Mouse (Mus musculus) E14TG2a.4 (cell line): ENCODE measurements around the gene Tmem269.

Experiments
- H3K27me3 ChIP-seq: 2 replicates; pipeline ENCODE4 v1.6.1; 2014; ENCODE audit warnings: low read length, control low read depth; ENCODE audit not compliant: insufficient read depth
- H3K36me3 ChIP-seq: 2 replicates; pipeline ENCODE4 v1.6.1; 2014; ENCODE audit warnings: low read length, control low read depth; ENCODE audit not compliant: insufficient read depth
- H3K4me1 ChIP-seq: replicated peaks from 2 replicates; pipeline ENCODE4 v1.6.1; 2014; ENCODE audit warnings: low read depth, low read length, control low read depth
- H3K4me3 ChIP-seq: replicated peaks from 2 replicates; pipeline ENCODE4 v1.5.1; 2014; ENCODE audit warnings: mild to moderate bottlenecking, low read length
- H3K9me3 ChIP-seq: 2 replicates; pipeline ENCODE4 v1.6.1; 2014; ENCODE audit warnings: low read length, control low read depth
- CTCF ChIP-seq: conservative IDR thresholded peaks from 2 replicates; pipeline ENCODE4 v1.5.1; 2014; ENCODE audit warnings: low read length
- NANOG ChIP-seq: IDR thresholded peaks from 2 replicates; pipeline ENCODE4 v1.6.1; 2014; ENCODE audit warnings: borderline replicate concordance, low read length, mixed read lengths
- POU5F1 ChIP-seq: IDR thresholded peaks from 2 replicates; pipeline ENCODE4 v1.6.1; 2014; ENCODE audit warnings: low read length, borderline replicate concordance

Tmem269 gene

GRCm38 (mm10) chr4:119180133-119180707 is 37.8 kb downstream of the Tmem269 start:
- H3K9me3 ChIP-seq: no peaks in the 10 kb centered on the region
- H3K4me3 ChIP-seq: no peak overlapping the region
- H3K27me3 ChIP-seq: peaks cover 15% of the 10 kb centered on the region
- H3K36me3 ChIP-seq: no peaks in the 10 kb centered on the region
- TF ChIP-seq POU5F1: no peak
- TF ChIP-seq CTCF: peak; percentile 30; the same call in 1 of the 2 replicates
- no peak for TF ChIP-seq NANOG
- no peaks in the 10 kb centered on the region for H3K4me1 ChIP-seq

GRCm38 (mm10) chr4:119178331-119178730 is 39.7 kb downstream of the Tmem269 start:
- TF ChIP-seq NANOG: no peak
- H3K9me3 ChIP-seq: no peaks in the 10 kb centered on the region

GRCm38 (mm10) chr4:119177702-119178101 is 40.3 kb downstream of the Tmem269 start:
- H3K36me3 ChIP-seq: no peaks in the 10 kb centered on the region
- H3K4me1 ChIP-seq: peaks cover 13% of the 10 kb centered on the region
- H3K4me3 ChIP-seq: no peak overlapping the region
- TF ChIP-seq NANOG (no peak), POU5F1 (no peak), CTCF (no peak)
- no peaks in the 10 kb centered on the region for H3K9me3 ChIP-seq
- H3K27me3 ChIP-seq: peaks cover 6% of the 10 kb centered on the region; the same call in 1 of the 2 replicates

More at GRCm38 (mm10) chr4:119178331-119178730, 39.7 kb downstream of the Tmem269 start:
- H3K36me3 ChIP-seq: no peaks in the 10 kb centered on the region
- peaks cover 9% of the 10 kb centered on the region; the same call in 1 of the 2 replicates for H3K27me3 ChIP-seq
- H3K4me1 ChIP-seq: peaks cover 6% of the 10 kb centered on the region; the same call in 1 of the 2 replicates
- H3K4me3 ChIP-seq: no peak overlapping the region

GRCm38 (mm10) chr4:119173851-119174453 is 44.1 kb downstream of the Tmem269 start, which contains the start of gene Zfp691:
TSS of gene Zfp691 (minus strand) at chr4:119174195.
- Histone ChIP-seq H3K4me3 (peak within 1 kb of the TSS; percentile 91), H3K36me3 (peaks cover 14% of the 10 kb centered on the region), H3K4me1 (peaks cover 31% of the 10 kb centered on the region), H3K27me3 (no peaks in the 10 kb centered on the region; the same call in 1 of the 2 replicates), H3K9me3 (no peaks in the 10 kb centered on the region)
- no peak for TF ChIP-seq CTCF
- TF ChIP-seq POU5F1: no peak
- TF ChIP-seq NANOG: no peak

- Histone ChIP-seq H3K4me1 (peaks cover 32% of the 10 kb centered on the region), H3K36me3 (peaks cover 20% of the 10 kb centered on the region), H3K9me3 (no peaks in the 10 kb centered on the region), H3K4me3 (peak overlapping the region; percentile 91), H3K27me3 (no peaks in the 10 kb centered on the region; the same call in 1 of the 2 replicates)
- TF ChIP-seq NANOG: no peak
- TF ChIP-seq CTCF: no peak
- TF ChIP-seq POU5F1: no peak
These were observed 44.9 kb downstream of the Tmem269 start for GRCm38 (mm10) chr4:119172919-119173650.

- Histone ChIP-seq H3K9me3 (no peaks in the 10 kb centered on the region), H3K27me3 (no peaks in the 10 kb centered on the region; the same call in 1 of the 2 replicates), H3K4me3 (no peak overlapping the region), H3K36me3 (peaks cover 20% of the 10 kb centered on the region), H3K4me1 (peaks cover 35% of the 10 kb centered on the region)
- TF ChIP-seq CTCF (peak; percentile 80), POU5F1 (no peak), NANOG (no peak)
These were observed 50.4 kb downstream of the Tmem269 start for GRCm38 (mm10) chr4:119167663-119168062.

GRCm38 (mm10) chr4:119167068-119167467 is 50.9 kb downstream of the Tmem269 start:
- Histone ChIP-seq H3K9me3 (no peaks in the 10 kb centered on the region), H3K4me1 (peaks cover 34% of the 10 kb centered on the region), H3K36me3 (peaks cover 20% of the 10 kb centered on the region), H3K27me3 (no peaks in the 10 kb centered on the region; the same call in 1 of the 2 replicates), H3K4me3 (no peak overlapping the region)
- no peak for TF ChIP-seq POU5F1
- no peak for TF ChIP-seq NANOG
- no peak for TF ChIP-seq CTCF

GRCm38 (mm10) chr4:119165916-119166315 is 52.1 kb downstream of the Tmem269 start:
- Histone ChIP-seq H3K27me3 (no peaks in the 10 kb centered on the region), H3K4me1 (peaks cover 34% of the 10 kb centered on the region), H3K9me3 (no peaks in the 10 kb centered on the region), H3K36me3 (peaks cover 20% of the 10 kb centered on the region), H3K4me3 (no peak overlapping the region)
- TF ChIP-seq POU5F1 (no peak), NANOG (no peak), CTCF (no peak)
